Mouse (Mus musculus) CH12.LX (cell line): ENCODE measurements around the gene Avp. TPM values are rescaled to one million over a fixed set of nuclear protein-coding genes. Genes with fewer than 3 reads are reported as not detected.

Experiments used
- DNase-seq: peaks from one replicate; pipeline ENCODE4 v3.0.0-alpha.2; 2013; ENCODE audit errors: extremely low read depth
- H3K27ac ChIP-seq: 2 replicates; pipeline ENCODE4 v1.5.1; 2012; ENCODE audit warnings: low read depth, mild to moderate bottlenecking, control low read depth, moderate library complexity; ENCODE audit not compliant: insufficient read depth
- H3K27me3 ChIP-seq: replicated peaks from 2 replicates; pipeline ENCODE3; 2012; ENCODE audit warnings: inconsistent platforms
- H3K36me3 ChIP-seq, 2 experiments: replicated peaks in 1 of 2; 2 replicates each; pipeline versions ENCODE3 to v1.6.1; 2012; ENCODE audit warnings: inconsistent platforms in 1 of 2, low read length in 1 of 2, mild to moderate bottlenecking in 1 of 2, mixed read lengths in 1 of 2, moderate library complexity in 1 of 2; ENCODE audit not compliant: control insufficient read depth in 1 of 2, insufficient read depth in 1 of 2
- H3K4me1 ChIP-seq, 2 experiments: 2 replicates each; pipeline ENCODE4 v1.6.1; 2012; ENCODE audit warnings: inconsistent platforms in 1 of 2, moderate library complexity in 1 of 2; ENCODE audit not compliant: insufficient read depth in 2 of 2, control insufficient read depth in 1 of 2
- H3K4me2 ChIP-seq: 2 replicates; pipeline ENCODE4 v1.6.1; 2012; ENCODE audit warnings: low read depth, mild to moderate bottlenecking, control low read depth; ENCODE audit not compliant: poor library complexity, insufficient read depth, severe bottlenecking
- H3K4me3 ChIP-seq, 3 experiments: fragments of 150-350 bp in 1 of 3; sonication (generic) in 1 of 3; replicated peaks in 1 of 3; 2 replicates each; pipeline versions ENCODE3 to v1.5.1; 2011 to 2012; ENCODE audit warnings: low read depth in 2 of 3, low read length in 2 of 3, mild to moderate bottlenecking in 2 of 3, moderate library complexity in 2 of 3, control low read depth in 1 of 3, improper control_type of control experiment in 1 of 3, inconsistent platforms in 1 of 3, mixed read lengths in 1 of 3; ENCODE audit not compliant: poor library complexity in 1 of 3
- H3K79me2 ChIP-seq: replicated peaks from 2 replicates; pipeline ENCODE4 v1.6.1; 2012; ENCODE audit warnings: mild to moderate bottlenecking, moderate library complexity; ENCODE audit not compliant: control insufficient read depth, poor library complexity, insufficient read depth, severe bottlenecking; ENCODE audit errors: extremely low read depth
- H3K9ac ChIP-seq: 2 replicates; pipeline ENCODE4 v1.6.1; 2012; ENCODE audit warnings: low read depth, mild to moderate bottlenecking, control low read depth, moderate library complexity; ENCODE audit not compliant: insufficient read depth
- H3K9me3 ChIP-seq: replicated peaks from 2 replicates; pipeline ENCODE3; 2012; ENCODE audit warnings: low read length, inconsistent platforms, mixed read lengths
- BHLHE40 ChIP-seq: IDR thresholded peaks from 2 replicates; pipeline ENCODE4 v1.6.1; 2011; ENCODE audit warnings: mild to moderate bottlenecking, low read depth, low read length, improper control_type of control experiment
- EP300 ChIP-seq: IDR thresholded peaks from 2 replicates; pipeline ENCODE4 v1.6.1; 2011; ENCODE audit warnings: low read length, improper control_type of control experiment
- ETS1 ChIP-seq: conservative IDR thresholded peaks from 2 replicates; pipeline ENCODE4 v1.6.1; 2012; ENCODE audit warnings: low read depth, mild to moderate bottlenecking, inconsistent platforms, low read length, improper control_type of control experiment, moderate library complexity
- HCFC1 ChIP-seq: IDR thresholded peaks from 2 replicates; pipeline ENCODE4 v1.6.1; 2012; ENCODE audit warnings: low read depth, mild to moderate bottlenecking, inconsistent platforms, low read length, improper control_type of control experiment
- IRF4 ChIP-seq: IDR thresholded peaks from 2 replicates; pipeline ENCODE4 v1.6.1; 2014; ENCODE audit warnings: low read depth, mild to moderate bottlenecking, inconsistent platforms, low read length, improper control_type of control experiment
- KAT2A ChIP-seq: IDR thresholded peaks from 2 replicates; pipeline ENCODE4 v1.6.1; 2012; ENCODE audit warnings: low read length, improper control_type of control experiment, inconsistent platforms; ENCODE audit not compliant: insufficient replicate concordance
- MAFK ChIP-seq: IDR thresholded peaks from 2 replicates; pipeline ENCODE4 v1.6.1; 2011; ENCODE audit warnings: low read length, improper control_type of control experiment; ENCODE audit not compliant: insufficient replicate concordance
- MAX ChIP-seq: IDR thresholded peaks from 2 replicates; pipeline ENCODE4 v1.6.1; 2011; ENCODE audit warnings: low read length, improper control_type of control experiment
- MAZ ChIP-seq: IDR thresholded peaks from 2 replicates; pipeline ENCODE4 v1.6.1; 2012; ENCODE audit warnings: low read depth, mild to moderate bottlenecking, inconsistent platforms, low read length, improper control_type of control experiment, moderate library complexity
- MEF2A ChIP-seq: IDR thresholded peaks from 2 replicates; pipeline ENCODE4 v1.6.1; 2014; ENCODE audit warnings: low read depth, mild to moderate bottlenecking, inconsistent platforms, low read length, improper control_type of control experiment, borderline replicate concordance
- NELFE ChIP-seq: IDR thresholded peaks from 2 replicates; pipeline ENCODE4 v1.6.1; 2011; ENCODE audit warnings: low read depth, low read length, improper control_type of control experiment
- PAX5 ChIP-seq: IDR thresholded peaks from 2 replicates; pipeline ENCODE4 v1.6.1; 2012; ENCODE audit warnings: low read length, inconsistent platforms, mixed read lengths
- RAD21 ChIP-seq: IDR thresholded peaks from 2 replicates; pipeline ENCODE4 v1.6.1; 2011; ENCODE audit warnings: low read depth, mild to moderate bottlenecking, low read length, improper control_type of control experiment, moderate library complexity
- RCOR1 ChIP-seq: conservative IDR thresholded peaks from 2 replicates; pipeline ENCODE4 v1.6.1; 2012; ENCODE audit warnings: low read depth, mild to moderate bottlenecking, inconsistent platforms, low read length, improper control_type of control experiment
- SMC3 ChIP-seq: IDR thresholded peaks from 2 replicates; pipeline ENCODE4 v1.6.1; 2011; ENCODE audit warnings: low read depth, low read length, improper control_type of control experiment
- ZKSCAN1 ChIP-seq: IDR thresholded peaks from 2 replicates; pipeline ENCODE4 v1.6.1; 2012; ENCODE audit warnings: low read depth, inconsistent platforms, low read length, improper control_type of control experiment, borderline replicate concordance
- ZMIZ1 ChIP-seq: IDR thresholded peaks from 2 replicates; pipeline ENCODE4 v1.6.1; 2012; ENCODE audit warnings: low read depth, mild to moderate bottlenecking, inconsistent platforms, low read length, improper control_type of control experiment
- ZNF384 ChIP-seq: IDR thresholded peaks from 2 replicates; pipeline ENCODE4 v1.6.1; 2012; ENCODE audit warnings: low read depth, low read length, improper control_type of control experiment, inconsistent platforms
- dilution Hi-C: fragments of 300-500 bp; cut with MboI; formaldehyde crosslinking; loops from 2 replicates; pipeline ENCODE4 v1.14.3; 2020; ENCODE audit warnings: low sequenced_read_pairs; ENCODE audit not compliant: extremely low pct_unique_long_range_greater_than_20kb, extremely low pct_ligation_motif_present
- in situ Hi-C: fragments of 300-500 bp; cut with MboI; formaldehyde crosslinking; loops from 3 replicates; pipeline ENCODE4 v1.14.3; 2019; ENCODE audit warnings: low sequenced_read_pairs, low pct_ligation_motif_present, low pct_unique_long_range_greater_than_20kb, mixed read lengths
- polyA plus RNA-seq: library from polyadenylated mRNA; unstranded; fragments of >175 nt; gene quantifications from 2 replicates; pipeline ENCODE4 v1.2.1, GENCODE M21; 2012; ENCODE audit warnings: low read depth; ENCODE audit not compliant: insufficient read length
- total RNA-seq, 2 experiments: library from RNA; depleted of rRNA; stranded (reverse); fragments of 300-350 nt in 1 of 2; fragments of >200 nt in 1 of 2; gene quantifications; 2 replicates each; pipeline ENCODE4 v1.2.3; 2012 to 2014

Avp gene
- total and polyA plus RNA-seq, 3 experiments = not detected

DNA sequence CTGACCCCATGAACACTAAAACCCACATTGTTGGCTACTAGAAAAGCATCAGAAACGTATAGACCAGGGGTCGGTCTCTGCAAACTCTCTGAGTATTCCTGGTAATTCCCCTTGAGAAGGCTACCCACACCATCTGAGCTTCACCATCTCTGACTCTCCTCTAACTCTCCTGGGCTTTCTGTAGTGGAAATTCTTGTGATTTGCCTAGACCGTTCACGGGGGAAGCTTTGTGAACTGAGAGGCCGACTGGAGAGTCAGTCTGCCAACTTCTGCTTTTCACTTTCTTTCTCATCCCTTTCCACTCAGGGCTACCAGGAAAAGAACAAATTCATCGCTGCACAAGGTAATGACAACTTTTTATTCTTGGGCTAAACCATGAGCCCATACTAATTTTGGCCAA lies 47.3 kb downstream of the Avp start:
- dilution Hi-C loops (no loop called here), in situ Hi-C loops (no loop called here)
- Histone ChIP-seq H3K27ac (no peak overlapping the region), H3K79me2 (no peaks in the 10 kb centered on the region), H3K4me3 (no peak overlapping the region), H3K9ac (no peak overlapping the region), H3K9me3 (peaks cover 13% of the 10 kb centered on the region), H3K27me3 (no peaks in the 10 kb centered on the region), H3K4me2 (no peak overlapping the region), H3K4me1 (peaks cover 16 to 73% of the 10 kb centered on the region in 2 experiments), H3K36me3 (peaks cover 17 to 66% of the 10 kb centered on the region in 2 experiments)
- TF ChIP-seq ETS1 (peak; percentile 70), RCOR1 (no peak), HCFC1 (no peak), BHLHE40 (peak; percentile 50), MAZ (0 out of 2 replicates have a peak, but pooled peaks have one; percentile 16), MAX (no peak), IRF4 (peak; percentile 64; the same call in 1 of the 2 replicates), EP300 (peak; percentile 86), SMC3 (no peak)
- peak; percentile 87 for DNase-seq

DNA sequence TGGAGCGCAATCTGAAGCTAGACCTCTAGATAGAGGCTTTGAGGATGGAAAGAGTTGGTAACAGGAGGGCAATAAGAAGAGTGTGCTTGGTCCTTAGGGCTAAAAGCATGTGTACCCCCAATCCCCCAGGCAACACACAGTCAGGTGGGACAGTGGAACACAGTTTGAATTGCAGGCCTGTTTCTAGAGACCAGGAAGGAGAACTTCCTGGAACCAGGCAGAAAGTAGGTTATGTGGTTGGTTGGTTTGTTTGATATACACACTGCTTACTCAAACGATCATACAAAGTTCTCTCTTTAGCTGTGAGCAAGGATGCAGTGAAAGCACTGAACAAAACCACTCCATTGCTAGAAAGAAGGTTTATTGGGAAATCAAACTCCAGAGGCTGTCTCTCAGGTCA lies 50.2 kb downstream of the Avp start:
- H3K27ac ChIP-seq = no peak overlapping the region
- H3K79me2 ChIP-seq = no peaks in the 10 kb centered on the region
- no peaks in the 10 kb centered on the region for H3K27me3 ChIP-seq
- H3K9me3 ChIP-seq = no peaks in the 10 kb centered on the region
- TF ChIP-seq NELFE = no peak
- TF ChIP-seq ZMIZ1 = no peak
- TF ChIP-seq RAD21 = no peak
- no peak for TF ChIP-seq ZNF384
- no peak for TF ChIP-seq MAFK
- TF ChIP-seq PAX5 = no peak
- TF ChIP-seq ZKSCAN1 = no peak
- no peak for TF ChIP-seq KAT2A
- no peak for TF ChIP-seq MEF2A
- TF ChIP-seq, all 38 proteins: peak for 0
- dilution Hi-C loops (no loop called here), in situ Hi-C loops (no loop called here)
- H3K4me1 ChIP-seq = peaks cover 23 to 71% of the 10 kb centered on the region in 2 experiments
- H3K4me2 ChIP-seq = no peak overlapping the region
- peaks cover 9 to 52% of the 10 kb centered on the region in 2 experiments for H3K36me3 ChIP-seq
- no peak overlapping the region for H3K4me3 ChIP-seq
- no peak overlapping the region for H3K9ac ChIP-seq
- DNase-seq = no peak

Other genes starting within 250 kb of the Avp start
- gene Cpxm1, start 185.0 kb downstream of the Avp start, total RNA-seq (2012; rRNA removed) = 0.08 and 0.13 TPM in 2 replicates
- gene Cpxm1, start 185.0 kb downstream of the Avp start, total RNA-seq (2014; rRNA removed) = 0.20 and 0.35 TPM in 2 replicates
- gene Cpxm1, start 185.0 kb downstream of the Avp start, polyA plus RNA-seq = 0.27 and 0.31 TPM in 2 replicates
- gene Gm28372, start 177.3 kb downstream of the Avp start, total RNA-seq (2012; rRNA removed) = not detected in 2 replicates
- not detected in 2 replicates for gene Gm28372, start 177.3 kb downstream of the Avp start, total RNA-seq (2014; rRNA removed)
- gene Gm28372, start 177.3 kb downstream of the Avp start, polyA plus RNA-seq = 0.23 TPM in 1 of 2 replicates, not detected in the other
- gene 1700020A23Rik, start 177.3 kb downstream of the Avp start, total RNA-seq (2012; rRNA removed) = not detected in 2 replicates
- not detected in 2 replicates for gene 1700020A23Rik, start 177.3 kb downstream of the Avp start, total RNA-seq (2014; rRNA removed)
- gene 1700020A23Rik, start 177.3 kb downstream of the Avp start, polyA plus RNA-seq = not detected in 2 replicates
- gene Tmem239, start 176.1 kb downstream of the Avp start, total RNA-seq (2012; rRNA removed) = not detected in 2 replicates
- gene Tmem239, start 176.1 kb downstream of the Avp start, total RNA-seq (2014; rRNA removed) = not detected in 2 replicates
- gene Tmem239, start 176.1 kb downstream of the Avp start, polyA plus RNA-seq = not detected in 2 replicates
- 105 and 119 TPM in 2 replicates for gene Vps16, start 158.2 kb downstream of the Avp start, total RNA-seq (2012; rRNA removed)
- 76.7 and 98.4 TPM in 2 replicates for gene Vps16, start 158.2 kb downstream of the Avp start, total RNA-seq (2014; rRNA removed)
- gene Vps16, start 158.2 kb downstream of the Avp start, polyA plus RNA-seq = 113 and 141 TPM in 2 replicates
- 13.3 and 15.3 TPM in 2 replicates for gene Pced1a, start 157.9 kb downstream of the Avp start, total RNA-seq (2012; rRNA removed)
- 9.6 and 11.6 TPM in 2 replicates for gene Pced1a, start 157.9 kb downstream of the Avp start, total RNA-seq (2014; rRNA removed)
- gene Pced1a, start 157.9 kb downstream of the Avp start, polyA plus RNA-seq = 15.6 and 17.1 TPM in 2 replicates
- gene Ptpra, start 132.3 kb downstream of the Avp start, total RNA-seq (2012; rRNA removed) = 36.0 and 38.5 TPM in 2 replicates
- gene Ptpra, start 132.3 kb downstream of the Avp start, total RNA-seq (2014; rRNA removed) = 38.5 and 40.4 TPM in 2 replicates
- 67.5 and 73.3 TPM in 2 replicates for gene Ptpra, start 132.3 kb downstream of the Avp start, polyA plus RNA-seq
- 68.7 and 83.2 TPM in 2 replicates for gene Mrps26, start 18.8 kb downstream of the Avp start, total RNA-seq (2012; rRNA removed)
- gene Mrps26, start 18.8 kb downstream of the Avp start, total RNA-seq (2014; rRNA removed) = 71.4 and 74.7 TPM in 2 replicates
- gene Mrps26, start 18.8 kb downstream of the Avp start, polyA plus RNA-seq = 101 and 137 TPM in 2 replicates
- not detected in 2 replicates for gene Oxt, start 6.4 kb downstream of the Avp start, total RNA-seq (2012; rRNA removed)
- not detected in 2 replicates for gene Oxt, start 6.4 kb downstream of the Avp start, total RNA-seq (2014; rRNA removed)
- not detected in 2 replicates for gene Oxt, start 6.4 kb downstream of the Avp start, polyA plus RNA-seq
- gene Fastkd5, start 47.5 kb upstream of the Avp start, total RNA-seq (2012; rRNA removed) = 6.0 and 9.7 TPM in 2 replicates
- 13.4 and 14.8 TPM in 2 replicates for gene Fastkd5, start 47.5 kb upstream of the Avp start, total RNA-seq (2014; rRNA removed)
- 7.3 and 9.1 TPM in 2 replicates for gene Fastkd5, start 47.5 kb upstream of the Avp start, polyA plus RNA-seq
- 6.0 and 7.0 TPM in 2 replicates for gene Ubox5, start 47.5 kb upstream of the Avp start, total RNA-seq (2012; rRNA removed)
- gene Ubox5, start 47.5 kb upstream of the Avp start, total RNA-seq (2014; rRNA removed) = 4.6 and 5.5 TPM in 2 replicates
- 10.2 and 10.6 TPM in 2 replicates for gene Ubox5, start 47.5 kb upstream of the Avp start, polyA plus RNA-seq
- gene Lzts3, start 60.2 kb upstream of the Avp start, total RNA-seq (2012; rRNA removed) = 3.7 and 3.9 TPM in 2 replicates
- gene Lzts3, start 60.2 kb upstream of the Avp start, total RNA-seq (2014; rRNA removed) = 1.2 and 1.5 TPM in 2 replicates
- gene Lzts3, start 60.2 kb upstream of the Avp start, polyA plus RNA-seq = 3.6 and 4.2 TPM in 2 replicates
- gene Ddrgk1, start 82.1 kb upstream of the Avp start, total RNA-seq (2012; rRNA removed) = 72.7 and 77.9 TPM in 2 replicates
- gene Ddrgk1, start 82.1 kb upstream of the Avp start, total RNA-seq (2014; rRNA removed) = 50.4 and 51.7 TPM in 2 replicates
- gene Ddrgk1, start 82.1 kb upstream of the Avp start, polyA plus RNA-seq = 93.1 and 114 TPM in 2 replicates
- gene Itpa, start 85.1 kb upstream of the Avp start, total RNA-seq (2012; rRNA removed) = 59.1 and 89.6 TPM in 2 replicates
- gene Itpa, start 85.1 kb upstream of the Avp start, total RNA-seq (2014; rRNA removed) = 121 and 123 TPM in 2 replicates
- gene Itpa, start 85.1 kb upstream of the Avp start, polyA plus RNA-seq = 53.3 and 70.8 TPM in 2 replicates
- 0.21 and 0.42 TPM in 2 replicates for gene Slc4a11, start 115.0 kb upstream of the Avp start, total RNA-seq (2012; rRNA removed)
- gene Slc4a11, start 115.0 kb upstream of the Avp start, total RNA-seq (2014; rRNA removed) = 0.27 TPM in 1 of 2 replicates, not detected in the other
- gene Slc4a11, start 115.0 kb upstream of the Avp start, polyA plus RNA-seq = 0.19 and 0.30 TPM in 2 replicates